Mouse (Mus musculus): ENCODE data around the gene Pnmal2. TPM values are rescaled to one million over a fixed set of nuclear protein-coding genes. Genes with fewer than 3 reads are reported as not detected.

The Pnmal2 gene
- polyA plus RNA-seq, 1 experiment: 2.3 TPM

Other genes with a start within 250 kb of the Pnmal2 start
- 0.08 TPM in 1 of 2 replicates, not detected in the other for gene Ceacam9, start 222.8 kb upstream of the Pnmal2 start, polyA plus RNA-seq (2012; rRNA removed)
- 431 and 452 TPM in 2 replicates for gene Ap2s1, start 206.3 kb upstream of the Pnmal2 start, polyA plus RNA-seq (2012; rRNA removed)
- 82.4 and 114 TPM in 2 replicates for gene Slc1a5, start 163.3 kb upstream of the Pnmal2 start, polyA plus RNA-seq (2012; rRNA removed)
- 100.0 and 115 TPM in 2 replicates for gene Strn4, start 128.8 kb upstream of the Pnmal2 start, polyA plus RNA-seq (2012; rRNA removed)
- gene Fkrp, start 128.0 kb upstream of the Pnmal2 start, polyA plus RNA-seq (2012; rRNA removed): 11.7 and 15.7 TPM in 2 replicates
- 23.6 and 32.4 TPM in 2 replicates for gene Prkd2, start 101.8 kb upstream of the Pnmal2 start, polyA plus RNA-seq (2012; rRNA removed)
- gene Dact3, start 69.4 kb upstream of the Pnmal2 start, polyA plus RNA-seq (2012; rRNA removed): 10.9 and 12.4 TPM in 2 replicates
- gene Gng8, start 52.9 kb upstream of the Pnmal2 start, polyA plus RNA-seq (2012; rRNA removed): 3.1 and 3.6 TPM in 2 replicates
- 1.5 and 1.7 TPM in 2 replicates for gene Ptgir, start 38.2 kb upstream of the Pnmal2 start, polyA plus RNA-seq (2012; rRNA removed)
- 442 and 456 TPM in 2 replicates for gene Calm3, start 20.6 kb upstream of the Pnmal2 start, polyA plus RNA-seq (2012; rRNA removed)
- gene Pnmal1, start 15.0 kb downstream of the Pnmal2 start, polyA plus RNA-seq (2012; rRNA removed): 0.22 and 0.43 TPM in 2 replicates
- gene Gm42372, start 38.4 kb downstream of the Pnmal2 start, polyA plus RNA-seq (2012; rRNA removed): 0.15 and 0.16 TPM in 2 replicates
- 1.0 and 1.1 TPM in 2 replicates for gene Ccdc8, start 48.0 kb downstream of the Pnmal2 start, polyA plus RNA-seq (2012; rRNA removed)
- gene Ppp5c, start 83.2 kb downstream of the Pnmal2 start, polyA plus RNA-seq (2012; rRNA removed): 198 and 205 TPM in 2 replicates
- 0.70 and 0.71 TPM in 2 replicates for gene Hif3a, start 117.7 kb downstream of the Pnmal2 start, polyA plus RNA-seq (2012; rRNA removed)
- gene Psg16, start 129.4 kb downstream of the Pnmal2 start, polyA plus RNA-seq (2012; rRNA removed): 0.02 TPM in 1 of 2 replicates, not detected in the other
- not detected in 2 replicates for gene Ceacam3, start 205.6 kb downstream of the Pnmal2 start, polyA plus RNA-seq (2012; rRNA removed)